ENCODE assay signal across 8 mouse cellular contexts in genomic region chr17:29246602-29247001, GRCm38 (mm10). TPM values are rescaled to one million over a fixed set of nuclear protein-coding genes. Genes with fewer than 3 reads are reported as not detected.
A peak's percentile ranks its signal among the peaks of the same experiment; 100 is the strongest.
DNase-seq lines count a peak whose midpoint lies in the region; ATAC-seq and TF ChIP-seq lines count a peak whose summit lies in the region.

No protein-coding gene starts in this region.

- peak; percentile 85 for DNase-seq in liver, adult 2 months (ENCODE audit: extremely low read depth, low read depth, low spot score)
- DNase-seq in NIH3T3 (ENCODE audit: low read depth): peak; percentile 92
- DNase-seq in heart, postnatal 10 days: peak; percentile 74 to 75
- DNase-seq in retina, embryonic 14.5 days (ENCODE audit: low spot score): peak; percentile 97
- DNase-seq in ovary, postnatal 14 days (ENCODE audit: low spot score): no peak

- no peaks in the 10 kb centered on the region for H3K9me3 ChIP-seq in liver, embryonic 12.5 days (replicated peaks)
- H3K9me3 ChIP-seq in lung, embryonic 16.5 days (ENCODE audit: control insufficient read depth, low read length): no peaks in the 10 kb centered on the region

- 43% methylated on average over 5 of the region's 5 CpGs for WGBS in liver, adult 2 months
- 33% methylated on average over 5 of the region's 5 CpGs for WGBS in liver, embryonic 12.5 days (ENCODE audit: insufficient replicate concordance)
- WGBS in lung, embryonic 16.5 days: 15% methylated on average over 5 of the region's 5 CpGs

- no peak overlapping the region for H3K4me3 ChIP-seq in liver, adult 2 months (ENCODE audit: insufficient read depth, low read depth, low read length)
- H3K4me3 ChIP-seq in liver, embryonic 12.5 days: no peak overlapping the region
- no peak overlapping the region for H3K4me3 ChIP-seq in lung, embryonic 16.5 days (ENCODE audit: low read length)

- H3K4me2 ChIP-seq in liver, embryonic 12.5 days: no peak overlapping the region
- no peak overlapping the region for H3K4me2 ChIP-seq in lung, embryonic 16.5 days (ENCODE audit: low read depth, low read length)

- peaks cover 3% of the 10 kb centered on the region for H3K4me1 ChIP-seq in liver, adult 2 months (ENCODE audit: control insufficient read depth, insufficient read depth, low read length)
- 0 out of 2 replicates have a peak, but pooled peaks cover 4% of the 10 kb centered on the region for H3K4me1 ChIP-seq in liver, embryonic 12.5 days
- peaks cover 42% of the 10 kb centered on the region for H3K4me1 ChIP-seq in lung, embryonic 16.5 days (replicated peaks; ENCODE audit: control insufficient read depth, insufficient read depth, low read length)

- no peak overlapping the region for H3K9ac ChIP-seq in liver, adult 2 months (ENCODE audit: low read depth, low read length)
- H3K9ac ChIP-seq in liver, embryonic 12.5 days: no peak overlapping the region
- H3K9ac ChIP-seq in lung, embryonic 16.5 days (ENCODE audit: low read length): no peak overlapping the region

- H3K36me3 ChIP-seq in liver, adult 2 months (ENCODE audit: control insufficient read depth, insufficient read depth, low read length): no peaks in the 10 kb centered on the region
- H3K36me3 ChIP-seq in liver, embryonic 12.5 days: peaks cover 34% of the 10 kb centered on the region
- H3K36me3 ChIP-seq in lung, embryonic 16.5 days (ENCODE audit: control insufficient read depth, insufficient read depth, low read length): peaks cover 14% of the 10 kb centered on the region

- H3K79me2 ChIP-seq in liver, adult 2 months (ENCODE audit: control insufficient read depth, insufficient read depth, low read length): no peaks in the 10 kb centered on the region

- no peak for ATAC-seq in liver, embryonic 12.5 days
- ATAC-seq in common myeloid progenitor, adult 5-6 weeks (replicated peaks; ENCODE audit: low read depth, poor library complexity, severe bottlenecking): peak; percentile 62
- ATAC-seq in lung, embryonic 16.5 days (ENCODE audit: low read depth): peak; percentile 53; the same call in 1 of the 2 replicates

- TF ChIP-seq POLR2A in liver, adult 2 months (IDR thresholded peaks at IDR 0.05; ENCODE audit: extremely low read depth, insufficient read depth, low read length): no peak

- H3K27ac ChIP-seq in liver, adult 2 months (replicated peaks; ENCODE audit: insufficient read depth, low read depth, low read length): no peak overlapping the region
- no peak overlapping the region for H3K27ac ChIP-seq in liver, embryonic 12.5 days
- H3K27ac ChIP-seq in lung, embryonic 16.5 days (ENCODE audit: low read length): no peak overlapping the region

- intact Hi-C loops in heart, postnatal 10 days (cut with DNase I): loop anchor here (1.0 to 2.0 kb wide), 2 partner anchors 69 to 198 kb away; no protein-coding TSS in a partner anchor

- no peaks in the 10 kb centered on the region for H3K27me3 ChIP-seq in liver, adult 2 months (ENCODE audit: control insufficient read depth, insufficient read depth, low read length)
- peaks cover 32% of the 10 kb centered on the region for H3K27me3 ChIP-seq in liver, embryonic 12.5 days (replicated peaks)
- no peaks in the 10 kb centered on the region for H3K27me3 ChIP-seq in lung, embryonic 16.5 days (ENCODE audit: control insufficient read depth, insufficient read depth, low read depth, low read length)

- TF ChIP-seq CTCF in liver, adult 2 months (IDR thresholded peaks at IDR 0.05; ENCODE audit: low read depth, low read length): peak; percentile 35

RNA-seq across cellular contexts. Expression of gene Cpne5, which starts 8.6 kb away (rescaled TPM):
- total RNA-seq in liver, adult 2 months (2014; rRNA removed): not detected in 2 replicates
- not detected in 2 replicates for polyA plus RNA-seq in liver, adult 2 months (2012; rRNA removed)
- 0.18 and 0.33 TPM in 2 replicates for polyA plus RNA-seq in liver, embryonic 12.5 days (2016; fragmentation: Nextera tagmentation; extraction: Ambion mirVana)
- total RNA-seq in common myeloid progenitor, adult 5-6 weeks (2017): 0.64 and 0.87 TPM in 2 replicates
- total RNA-seq in heart, postnatal 10 days (2021): 1 to 10 TPM; 2.7 to 5.7 TPM
- polyA plus RNA-seq in lung, embryonic 16.5 days (2015; fragmentation: Nextera tagmentation; extraction: Ambion mirVana): 3.6 and 5.0 TPM in 2 replicates

RNA-seq across cellular contexts. Expression of gene Ppil1, which starts 17.4 kb away (rescaled TPM):
- total RNA-seq in liver, adult 2 months (2014; rRNA removed): 14.7 and 17.1 TPM in 2 replicates
- polyA plus RNA-seq in liver, adult 2 months (2012; rRNA removed): 10.4 and 14.1 TPM in 2 replicates
- 123 and 126 TPM in 2 replicates for polyA plus RNA-seq in liver, embryonic 12.5 days (2016; fragmentation: Nextera tagmentation; extraction: Ambion mirVana)
- total RNA-seq in common myeloid progenitor, adult 5-6 weeks (2017): 67.1 and 94.5 TPM in 2 replicates
- 10 to 100 TPM; 31.2 to 34.1 TPM for total RNA-seq in heart, postnatal 10 days (2021)
- 144 and 145 TPM in 2 replicates for polyA plus RNA-seq in lung, embryonic 16.5 days (2015; fragmentation: Nextera tagmentation; extraction: Ambion mirVana)

RNA-seq across cellular contexts. Expression of gene BC004004, which starts 22.0 kb away (rescaled TPM):
- total RNA-seq in liver, adult 2 months (2014; rRNA removed): 85.9 and 94.0 TPM in 2 replicates
- 113 and 114 TPM in 2 replicates for polyA plus RNA-seq in liver, adult 2 months (2012; rRNA removed)
- polyA plus RNA-seq in liver, embryonic 12.5 days (2016; fragmentation: Nextera tagmentation; extraction: Ambion mirVana): 51.5 and 54.6 TPM in 2 replicates
- 51.3 and 77.8 TPM in 2 replicates for total RNA-seq in common myeloid progenitor, adult 5-6 weeks (2017)
- total RNA-seq in heart, postnatal 10 days (2021): 100 to 1,000 TPM; 193 to 194 TPM
- 82.2 and 87.7 TPM in 2 replicates for polyA plus RNA-seq in lung, embryonic 16.5 days (2015; fragmentation: Nextera tagmentation; extraction: Ambion mirVana)
